Mouse (Mus musculus) hindbrain, postnatal 0 days (tissue): Measurements from ENCODE around the gene Tecpr1. TPM values are rescaled to one million over a fixed set of nuclear protein-coding genes. Genes with fewer than 3 reads are reported as not detected.

Source experiments
- ATAC-seq: fragments of 200-750 bp; cut with Nextera tagmentation; 2 replicates; pipeline ENCODE4 v1.8.0; 2017; ENCODE audit warnings: mild to moderate bottlenecking, moderate TSS enrichment, moderate library complexity
- DNase-seq: peaks from one replicate; pipeline ENCODE4 v3.0.0-alpha.2; 2015; ENCODE audit warnings: low spot score
- H3K27ac ChIP-seq: fragments of 300-500 bp; sonication (generic); 2 replicates; pipeline ENCODE4 v1.5.1; 2014; ENCODE audit warnings: mild to moderate bottlenecking
- H3K27me3 ChIP-seq: fragments of 300-500 bp; sonication (generic); 2 replicates; pipeline ENCODE4 v1.6.1; 2014; ENCODE audit warnings: low read length, mixed read lengths; ENCODE audit not compliant: insufficient read depth
- H3K36me3 ChIP-seq: fragments of 300-500 bp; sonication (generic); 2 replicates; pipeline ENCODE4 v1.6.1; 2014; ENCODE audit warnings: low read length, mixed read lengths; ENCODE audit not compliant: insufficient read depth
- H3K4me1 ChIP-seq: fragments of 300-500 bp; sonication (generic); 2 replicates; pipeline ENCODE4 v1.6.1; 2014; ENCODE audit warnings: antibody characterized with exemption, low read length, mixed read lengths; ENCODE audit not compliant: insufficient read depth
- H3K4me2 ChIP-seq: fragments of 300-500 bp; sonication (generic); 2 replicates; pipeline ENCODE4 v1.6.1; 2014; ENCODE audit warnings: low read depth, mild to moderate bottlenecking, low read length, moderate library complexity, mixed read lengths
- H3K4me3 ChIP-seq: fragments of 300-500 bp; sonication (generic); 2 replicates; pipeline ENCODE4 v1.5.1; 2014; ENCODE audit warnings: low read length
- H3K9ac ChIP-seq: fragments of 300-500 bp; sonication (generic); replicated peaks from 2 replicates; pipeline ENCODE4 v1.6.1; 2014; ENCODE audit warnings: mild to moderate bottlenecking, low read length, moderate library complexity, mixed read lengths
- H3K9me3 ChIP-seq: fragments of 300-500 bp; sonication (generic); 2 replicates; pipeline ENCODE4 v1.6.1; 2016; ENCODE audit warnings: low read length, mixed read lengths
- CTCF ChIP-seq: IDR thresholded peaks from 2 replicates; pipeline ENCODE4 v1.5.1; 2016; ENCODE audit warnings: antibody characterized with exemption, control low read depth, low read depth
- WGBS: fragments of 180-500 bp; shearing (Covaris S2); extraction: QIAGEN DNeasy Blood & Tissue Kit; methylation state at CpG from one replicate; pipeline ENCODE4 v1.1.7; 2014; 5-methylcytosine and 5-hydroxymethylcytosine counted together
- polyA plus RNA-seq: library from polyadenylated mRNA; unstranded; fragments of >200 nt; fragmentation: Nextera tagmentation; extraction: Ambion mirVana; gene quantifications from 2 replicates; pipeline ENCODE4 v1.2.1, GENCODE M21; 2015
- total RNA-seq: library from RNA; depleted of rRNA; stranded (reverse); fragments of >200 nt; gene quantifications from 2 replicates; pipeline ENCODE4 v1.2.3, GENCODE M21; 2014

Tecpr1 gene
- total and polyA plus RNA-seq, 2 experiments from 2014 or later: 34.1 to 66.2 TPM

DNA sequence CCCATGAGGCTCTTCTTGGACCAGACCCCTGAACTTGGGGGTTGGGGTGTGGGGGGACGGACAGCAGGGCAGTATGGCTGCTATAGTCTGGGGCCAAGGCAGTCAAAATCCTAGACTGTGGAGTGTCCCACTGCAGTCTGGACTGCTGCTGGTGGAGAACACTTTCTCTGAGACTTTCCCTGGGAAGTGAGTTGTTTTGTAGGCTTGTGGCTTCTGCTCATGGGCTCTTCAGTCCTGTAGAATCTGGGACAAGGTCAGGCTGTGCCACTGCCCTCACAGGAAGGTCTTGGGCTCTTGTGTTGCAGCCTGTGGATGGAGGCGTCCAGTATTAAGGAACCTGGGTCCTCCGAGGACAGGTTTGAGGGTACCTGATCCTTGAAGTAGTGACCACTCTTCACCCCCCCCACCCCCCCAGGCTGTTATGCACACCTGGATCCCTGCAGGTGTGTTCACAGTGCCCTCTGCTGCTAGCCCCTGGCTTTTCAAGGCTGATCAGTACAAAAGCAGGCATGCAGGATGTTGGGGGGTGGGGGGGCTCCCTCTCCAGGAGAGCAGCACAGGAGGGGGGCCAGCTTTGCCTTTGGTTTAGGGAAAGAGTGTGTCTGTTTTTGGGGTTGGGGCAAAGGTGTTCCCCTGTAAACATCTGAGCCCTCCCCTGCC, 34.2 kb upstream of the Tecpr1 start:
- Histone ChIP-seq H3K27me3 (no peaks in the 10 kb centered on the region), H3K9ac (0 out of 2 replicates have a peak overlapping the region, but pooled peaks have one; percentile 96), H3K9me3 (no peaks in the 10 kb centered on the region), H3K4me3 (peak overlapping the region; percentile 11), H3K4me2 (peak overlapping the region; percentile 73), H3K4me1 (peaks cover 32% of the 10 kb centered on the region), H3K36me3 (peaks cover 4% of the 10 kb centered on the region; the same call in 1 of the 2 replicates), H3K27ac (no peak overlapping the region)
- no peak for ATAC-seq
- 75% methylated on average over 3 of the region's 3 CpGs for WGBS
- no peak for DNase-seq
- TF ChIP-seq CTCF: peak; percentile 33; the same call in 1 of the 2 replicates

DNA sequence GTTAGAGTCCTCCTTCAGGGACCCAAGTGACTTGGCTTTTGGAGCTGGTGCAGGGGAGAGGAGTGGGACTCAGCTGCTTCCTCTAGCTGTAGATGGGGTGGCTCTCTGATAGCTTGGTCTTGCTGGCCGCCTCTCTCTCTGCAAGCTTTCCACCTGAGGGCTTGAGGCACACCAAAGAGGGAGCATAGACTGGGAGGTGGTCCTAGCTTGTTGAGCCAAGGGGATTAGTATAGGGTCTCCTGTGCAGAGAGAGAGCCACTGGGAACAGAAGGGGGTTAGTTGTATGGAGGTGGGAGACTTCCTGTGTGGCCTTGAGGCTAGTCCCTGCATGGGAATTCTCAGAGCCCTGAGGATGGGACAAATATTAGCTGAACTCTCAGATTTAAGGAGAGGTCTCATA, 33.5 kb upstream of the Tecpr1 start:
- TF ChIP-seq CTCF: no peak
- no peaks in the 10 kb centered on the region for H3K27me3 ChIP-seq
- peaks cover 32% of the 10 kb centered on the region for H3K4me1 ChIP-seq
- H3K9ac ChIP-seq: peak overlapping the region; percentile 96; the same call in 1 of the 2 replicates
- 0 out of 2 replicates have a peak overlapping the region, but pooled peaks have one; percentile 88 for H3K27ac ChIP-seq
- DNase-seq (no peak), ATAC-seq (no peak)
- no peaks in the 10 kb centered on the region for H3K9me3 ChIP-seq
- H3K4me2 ChIP-seq: peak overlapping the region; percentile 73
- 40% methylated on average over 1 of the region's 1 CpGs for WGBS
- H3K4me3 ChIP-seq: peak overlapping the region; percentile 97
- peaks cover 4% of the 10 kb centered on the region; the same call in 1 of the 2 replicates for H3K36me3 ChIP-seq

DNA sequence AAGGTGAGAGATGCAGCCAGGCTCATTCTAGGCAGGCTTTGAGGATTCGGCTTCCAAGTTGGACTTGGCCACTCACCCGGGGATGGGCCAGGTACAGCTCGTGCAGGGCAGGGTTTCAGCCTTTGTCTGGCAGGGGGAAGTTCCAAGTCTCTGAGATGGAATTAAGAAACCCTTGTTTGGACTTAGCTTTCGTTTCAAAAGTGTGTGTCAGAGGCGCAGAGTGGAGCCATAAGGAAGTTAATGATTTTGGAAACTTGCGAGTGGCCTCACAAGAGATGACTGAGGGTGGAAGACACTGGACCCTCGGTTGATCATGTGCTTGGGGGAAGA, 33.1 kb upstream of the Tecpr1 start:
- H3K4me2 ChIP-seq: peak overlapping the region; percentile 73
- DNase-seq (no peak), ATAC-seq (no peak)
- H3K4me1 ChIP-seq: peaks cover 32% of the 10 kb centered on the region
- no peaks in the 10 kb centered on the region for H3K9me3 ChIP-seq
- no peak for TF ChIP-seq CTCF
- 9% methylated on average over 7 of the region's 7 CpGs for WGBS
- no peaks in the 10 kb centered on the region for H3K27me3 ChIP-seq
- H3K27ac ChIP-seq: peak overlapping the region; percentile 88
- H3K4me3 ChIP-seq: peak overlapping the region; percentile 97
- H3K9ac ChIP-seq: peak overlapping the region; percentile 96
- H3K36me3 ChIP-seq: peaks cover 4% of the 10 kb centered on the region; the same call in 1 of the 2 replicates

DNA sequence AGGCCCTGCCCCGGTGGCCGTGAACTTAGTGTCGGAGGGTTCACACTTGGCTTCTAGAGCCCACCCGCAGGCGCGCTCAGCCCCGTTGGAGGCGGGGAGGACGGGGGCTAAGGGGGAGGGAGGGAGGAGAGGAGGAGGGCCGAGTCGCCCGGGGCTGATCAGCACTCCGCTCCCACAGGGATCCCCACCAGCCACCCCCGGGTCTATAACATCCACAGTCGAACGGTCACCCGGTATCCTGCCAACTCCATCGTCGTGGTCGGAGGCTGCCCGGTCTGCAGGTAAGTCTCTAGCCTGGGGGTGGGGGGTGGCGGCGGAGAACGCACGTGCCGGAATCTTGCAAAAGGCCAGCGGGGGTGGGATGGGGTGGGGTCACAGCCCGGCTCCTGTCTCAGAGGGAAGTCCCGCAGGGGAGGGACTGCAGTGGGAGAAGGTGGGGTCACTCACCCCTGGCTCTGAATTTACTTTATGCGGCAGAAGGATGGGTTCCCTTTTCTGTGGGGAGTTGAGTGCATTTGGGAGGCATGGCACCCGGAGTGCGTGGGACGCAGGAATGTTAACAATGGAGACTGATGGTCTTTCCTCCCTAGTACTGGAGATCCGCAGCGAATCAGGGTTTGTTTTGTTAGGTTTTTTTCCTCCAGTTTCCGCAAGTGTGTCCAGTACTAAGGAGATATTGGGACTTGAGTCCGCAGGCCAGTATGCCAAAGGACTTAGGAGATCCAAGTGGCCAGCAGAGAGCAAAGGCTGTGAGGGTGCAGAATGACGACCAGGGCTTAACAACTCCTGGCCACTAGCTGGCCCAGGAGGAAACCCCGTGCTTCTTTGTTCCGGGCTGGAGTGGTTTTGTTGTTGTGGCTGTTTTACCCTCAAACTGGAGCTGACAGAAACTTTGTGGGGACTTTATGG, 32.5 kb upstream of the Tecpr1 start:
- under 1% methylated on average over 38 of the region's 40 CpGs for WGBS
- Histone ChIP-seq H3K4me3 (peak overlapping the region; percentile 97), H3K9me3 (no peaks in the 10 kb centered on the region), H3K4me1 (peaks cover 32% of the 10 kb centered on the region), H3K9ac (peak overlapping the region; percentile 96), H3K36me3 (peaks cover 3% of the 10 kb centered on the region; the same call in 1 of the 2 replicates), H3K4me2 (peak overlapping the region; percentile 73), H3K27me3 (no peaks in the 10 kb centered on the region), H3K27ac (peak overlapping the region; percentile 88)
- ATAC-seq (peak; percentile 67), DNase-seq (peak; percentile 57)
- 0 out of 2 replicates have a peak, but pooled peaks have one; percentile 13 for TF ChIP-seq CTCF

DNA sequence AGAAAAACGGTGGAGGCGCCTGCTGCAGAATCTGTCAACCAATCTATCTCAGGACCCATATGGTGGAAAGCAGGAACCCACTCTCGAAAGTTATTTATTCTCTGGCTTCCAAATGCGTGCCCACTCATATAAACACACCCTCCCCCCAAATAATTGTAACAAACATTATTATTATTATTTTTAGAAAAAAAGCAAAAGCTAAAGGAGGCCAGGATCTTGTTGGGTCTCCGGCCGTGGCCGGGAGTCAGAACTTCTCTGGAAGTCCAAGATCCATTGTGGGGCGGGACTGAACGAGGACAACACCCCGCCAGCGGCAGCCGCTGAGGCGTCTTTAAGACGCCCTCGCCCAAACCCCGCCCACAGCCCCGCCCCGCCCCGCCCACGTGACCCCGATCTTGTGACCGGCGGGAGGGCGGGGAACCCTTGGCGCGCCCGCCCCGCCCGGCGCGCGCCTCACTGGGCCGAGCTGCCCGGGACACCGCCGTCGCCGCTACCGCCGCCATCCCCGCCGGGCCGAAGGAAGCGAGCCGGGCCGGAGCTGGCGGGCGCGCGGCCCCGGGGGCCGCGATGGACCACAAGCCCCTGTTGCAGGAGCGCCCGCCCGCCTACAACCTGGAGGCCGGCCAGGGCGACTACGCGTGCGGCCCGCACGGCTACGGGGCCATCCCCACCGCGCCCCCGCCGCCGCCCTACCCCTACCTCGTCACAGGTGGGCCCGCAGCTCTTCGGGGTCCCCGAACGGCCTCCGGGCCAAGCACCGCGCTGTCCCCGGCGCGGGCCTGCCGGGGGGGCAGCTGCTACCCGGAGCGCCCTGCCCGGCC, 31.6 kb upstream of the Tecpr1 start:
- ATAC-seq: peak; percentile 84
- H3K9ac ChIP-seq: peak overlapping the region; percentile 96
- no peaks in the 10 kb centered on the region for H3K9me3 ChIP-seq
- peak; percentile 92 for DNase-seq
- H3K27me3 ChIP-seq: no peaks in the 10 kb centered on the region
- H3K36me3 ChIP-seq: no peaks in the 10 kb centered on the region
- 3% methylated on average over 81 of the region's 84 CpGs for WGBS
- TF ChIP-seq CTCF: no peak
- H3K4me2 ChIP-seq: peak overlapping the region; percentile 73
- H3K4me3 ChIP-seq: peak overlapping the region; percentile 97
- peaks cover 32% of the 10 kb centered on the region for H3K4me1 ChIP-seq
- peak overlapping the region; percentile 88 for H3K27ac ChIP-seq
